Mouse (Mus musculus) left cerebral cortex, postnatal 14 days (tissue): ENCODE measurements around the gene Olfr1495. TPM values are rescaled to one million over a fixed set of nuclear protein-coding genes. Genes with fewer than 3 reads are reported as not detected.
"Not testable (repeated sequence)": the region's sequence is repeated elsewhere in the genome, so short reads cannot be mapped to it uniquely, and the experiment has no call there.

Experiments used
- DNase-seq, 2 experiments: peaks; one replicate each; pipeline ENCODE4 v3.0.0; 2021 to 2022; ENCODE audit warnings: low spot score in 2 of 2, mixed read lengths in 1 of 2
- intact Hi-C: fragments of 180-260 bp; cut with DNase I; formaldehyde crosslinking; loops from one replicate; pipeline ENCODE4 v1.15.1; 2025
- long read RNA-seq, 2 experiments: library from polyadenylated mRNA; stranded (forward); transcript quantifications; one replicate each; pipeline ENCODE4 v2.0.0; 2021
- total RNA-seq, 2 experiments: library from RNA; stranded (reverse); gene quantifications; 2 replicates each; pipeline ENCODE4 v1.2.3; 2021

Gene Olfr1495
- not detected for total RNA-seq
- long read RNA-seq, experiment 1, result 0 reads
- long read RNA-seq, experiment 2, result 0 reads

DNA sequence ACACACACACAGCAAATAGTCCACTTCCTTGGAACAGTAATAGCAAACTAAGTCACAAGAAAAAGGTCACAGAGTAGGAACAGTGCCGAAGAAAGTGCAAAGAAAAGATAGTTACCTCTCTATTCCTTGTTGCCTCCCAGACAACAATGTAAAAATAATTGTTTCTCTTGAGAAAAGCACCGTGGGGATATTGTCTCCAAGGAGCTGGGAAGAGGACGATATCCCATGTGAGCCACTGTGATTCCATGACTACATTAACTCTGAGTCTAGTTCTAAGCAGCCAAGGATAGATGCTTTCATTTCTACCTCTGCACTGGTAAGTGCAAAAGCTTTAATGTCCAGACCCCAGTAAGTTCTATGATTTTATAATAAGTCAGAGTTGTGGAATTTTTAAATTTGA, at the start of gene Olfr1495:
TSS of gene Olfr1495 (plus strand) at position 301 of the 400 bp plus-strand sequence.
- intact Hi-C loops, result no loop called here
- no peak for DNase-seq

DNA sequence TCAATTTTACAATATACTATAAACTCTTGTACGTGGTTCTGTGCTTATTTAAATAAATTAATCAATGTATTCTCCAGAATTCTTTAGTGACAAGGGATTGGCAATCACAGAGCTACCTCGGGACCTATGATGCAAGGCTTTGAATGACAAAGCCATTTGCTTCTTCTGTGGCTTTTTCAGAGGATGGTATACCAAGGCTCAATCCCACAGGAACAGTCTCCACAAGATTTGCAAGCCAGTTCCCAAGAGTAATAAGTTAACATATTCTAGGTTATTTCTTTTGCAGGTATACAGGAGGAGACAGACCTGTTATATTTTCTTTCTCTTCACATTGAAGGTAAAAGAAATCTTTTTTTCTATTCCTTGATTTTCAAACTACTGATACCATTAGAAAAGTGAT, 41.4 kb upstream of the Olfr1495 start, which contains the start of gene Olfr1493-ps1:
TSS of gene Olfr1493-ps1 (plus strand) at position 301 of the 400 bp plus-strand sequence.
- no peak for DNase-seq
- intact Hi-C loops, result no loop called here

DNA sequence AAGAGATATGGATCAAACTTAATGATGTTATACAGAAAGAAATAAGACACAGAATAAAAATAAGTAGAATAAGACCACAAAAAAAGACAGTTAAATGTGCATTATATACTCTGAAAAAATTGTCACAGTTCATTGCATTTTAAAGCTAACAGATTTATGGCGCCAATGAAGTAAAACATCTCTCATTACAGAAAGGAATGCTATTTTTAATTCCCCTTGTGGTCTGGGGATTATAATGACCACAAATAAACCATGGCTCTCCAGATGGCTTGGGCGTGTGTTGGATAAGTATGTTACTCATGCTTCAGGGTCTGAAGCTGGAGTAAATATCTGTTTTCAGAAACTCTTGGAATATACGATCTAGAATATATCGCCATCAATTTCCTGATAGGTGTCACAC, 25.0 kb upstream of the Olfr1495 start, which contains the start of gene Olfr1494:
TSS of gene Olfr1494 (plus strand) at position 301 of the 400 bp plus-strand sequence.
- intact Hi-C loops, result no loop called here
- no peak for DNase-seq

DNA sequence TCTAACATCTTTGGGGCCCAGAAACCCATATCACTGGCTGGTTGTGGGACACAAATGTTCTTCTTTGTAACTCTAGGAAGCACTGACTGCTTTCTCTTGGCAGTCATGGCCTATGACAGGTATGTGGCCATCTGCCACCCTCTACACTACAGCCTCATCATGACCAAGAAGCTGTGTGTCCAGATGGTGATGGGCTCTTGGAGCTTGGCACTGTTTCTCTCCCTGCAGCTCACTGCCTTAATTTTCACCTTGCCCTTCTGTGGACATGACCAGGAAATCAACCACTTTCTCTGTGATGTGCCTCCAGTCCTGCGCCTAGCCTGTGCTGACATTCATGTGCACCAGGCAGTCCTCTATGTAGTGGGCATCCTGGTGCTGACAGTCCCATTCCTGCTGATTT, 15.0 kb upstream of the Olfr1495 start:
- no peak for DNase-seq
- intact Hi-C loops, result no loop called here

DNA sequence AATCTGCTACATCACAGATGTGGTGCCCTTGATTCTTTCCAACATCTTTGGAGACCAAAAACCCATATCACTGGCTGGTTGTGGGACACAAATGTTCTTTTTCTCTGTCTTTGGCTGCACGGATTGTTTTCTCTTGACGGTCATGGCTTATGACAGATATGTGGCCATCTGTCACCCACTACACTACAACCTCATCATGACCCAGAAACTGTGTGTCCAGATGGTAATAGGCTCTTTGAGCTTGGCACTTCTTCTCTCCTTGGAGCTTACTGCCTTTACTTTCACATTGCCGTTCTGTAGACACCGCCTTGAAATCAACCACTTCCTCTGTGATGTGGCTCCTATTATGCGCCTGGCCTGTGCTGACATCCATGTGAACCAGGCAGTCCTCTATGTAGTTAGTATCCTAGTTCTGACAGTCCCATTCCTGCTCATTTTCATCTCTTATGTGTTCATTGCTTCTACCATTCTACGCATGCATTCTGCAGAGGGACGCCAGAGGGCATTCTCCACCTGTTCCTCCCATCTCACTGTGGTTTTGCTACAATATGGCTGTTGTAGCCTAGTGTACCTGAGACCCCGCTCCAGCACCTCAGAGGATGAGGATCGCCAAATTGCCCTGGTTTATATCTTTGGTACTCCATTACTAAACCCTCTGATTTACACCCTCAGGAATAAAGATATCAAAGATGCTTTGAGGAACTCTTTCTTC, 4.3 kb downstream of the Olfr1495 start:
- intact Hi-C loops, result no loop called here
- no peak for DNase-seq

DNA sequence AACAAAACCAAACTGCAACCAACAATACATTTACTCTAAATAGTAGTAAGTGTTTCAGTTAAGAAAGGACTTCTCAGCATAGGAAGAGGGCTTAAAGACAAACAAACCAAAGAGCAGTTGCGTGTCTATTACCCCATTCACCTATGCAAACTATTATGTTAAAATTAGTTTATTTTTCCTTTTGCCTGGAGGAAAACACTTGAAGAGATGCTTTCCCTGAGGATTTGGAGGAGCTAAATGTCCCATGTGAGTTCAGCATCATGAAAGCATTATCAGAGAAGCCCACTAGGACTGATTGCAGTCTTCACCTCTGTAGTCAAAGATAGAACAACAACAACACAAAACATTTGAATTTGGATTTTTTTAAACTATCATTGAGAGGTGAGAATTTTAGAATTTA, 13.2 kb downstream of the Olfr1495 start, which contains the start of gene Olfr1496:
TSS of gene Olfr1496 (plus strand) at position 301 of the 400 bp plus-strand sequence.
- DNase-seq, result no peak
- intact Hi-C loops, result no loop called here

DNA sequence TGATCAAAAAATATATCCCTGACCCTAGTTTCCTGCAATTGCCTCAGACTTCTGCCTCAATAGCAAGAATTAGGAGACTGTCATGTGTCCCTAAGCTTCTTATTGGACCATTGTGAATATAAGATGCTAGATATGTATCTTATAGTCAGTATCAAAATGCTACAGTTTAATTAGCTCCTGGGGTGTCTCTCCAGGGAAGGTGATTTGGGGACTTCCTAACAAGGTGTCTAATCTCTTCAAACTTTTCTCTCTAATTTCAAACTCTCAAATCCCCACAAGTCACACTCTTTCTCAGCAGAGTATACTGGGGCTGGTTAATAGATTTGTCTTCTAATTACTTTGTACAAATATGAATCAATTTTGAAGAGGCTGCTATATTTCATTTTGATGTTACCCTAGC, 33.7 kb downstream of the Olfr1495 start, which contains the start of gene Olfr1497:
TSS of gene Olfr1497 (minus strand) at position 101 of the 400 bp plus-strand sequence.
- intact Hi-C loops, result no loop called here

DNA sequence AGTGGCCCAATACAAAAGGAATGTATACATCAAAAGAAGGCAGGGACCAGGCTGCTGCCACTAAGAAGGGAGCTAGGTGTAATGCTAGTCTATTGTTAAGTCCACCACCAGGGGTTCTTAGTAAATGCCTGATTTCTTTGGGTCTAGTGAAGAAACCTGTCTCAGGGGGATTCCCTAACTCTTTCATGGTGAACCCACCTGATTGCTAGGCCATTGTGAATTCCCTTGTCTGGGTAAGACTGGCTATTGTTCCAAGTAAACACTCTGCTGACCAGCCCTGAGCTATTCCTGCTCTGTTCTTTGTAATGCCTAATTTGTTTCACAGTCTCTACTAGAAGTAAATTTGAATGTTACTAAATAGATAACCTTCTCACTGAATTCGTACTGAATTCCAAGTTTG, 41.1 kb downstream of the Olfr1495 start:
- DNase-seq, intact Hi-C loops: not testable (repeated sequence)

More for the DNA sequence above, 33.7 kb downstream of the Olfr1495 start, which contains the start of gene Olfr1497:
- no peak for DNase-seq

DNA sequence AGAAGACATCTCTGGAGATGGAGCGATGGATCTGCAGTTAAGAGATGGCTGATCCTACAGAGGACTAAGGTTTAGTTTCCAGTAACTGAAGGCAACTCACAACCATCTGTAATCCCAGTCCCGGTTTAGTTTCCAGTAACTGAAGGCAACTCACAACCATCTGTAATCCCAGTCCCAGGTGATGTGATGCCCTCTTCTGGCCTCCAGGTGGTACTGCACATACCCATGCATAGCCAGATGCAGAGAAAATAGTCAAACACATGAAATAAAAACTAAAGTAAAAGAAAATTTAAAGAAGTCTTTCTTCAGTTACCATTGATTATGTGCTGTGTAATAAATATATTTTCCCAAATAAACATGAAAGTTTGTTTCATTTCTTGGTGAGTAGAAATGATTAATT, 48.4 kb downstream of the Olfr1495 start:
- intact Hi-C loops, result loop anchor here (10.0 kb wide), 1 partner anchor 1298 kb away; no protein-coding TSS in a partner anchor

DNA sequence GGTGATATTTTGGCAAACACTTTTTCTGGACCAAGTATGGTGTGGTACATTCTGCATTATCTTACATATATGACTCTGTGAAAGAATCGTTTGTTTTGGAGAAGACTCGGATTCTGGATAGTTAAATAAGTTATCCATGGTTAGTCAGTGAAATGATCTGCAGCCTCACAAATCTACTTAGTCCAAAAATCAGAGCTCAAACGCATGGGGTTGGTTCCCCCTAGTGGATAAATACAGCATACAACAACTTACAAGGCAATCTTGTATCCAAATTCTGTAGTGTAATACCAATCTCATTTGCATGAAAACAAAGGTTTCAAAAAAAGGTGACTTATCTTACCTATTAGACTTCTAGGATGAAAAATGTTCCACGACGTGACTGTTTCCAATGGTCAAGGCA, 54.4 kb downstream of the Olfr1495 start:
- intact Hi-C loops, result loop anchor here (10.0 kb wide), 1 partner anchor 1304 kb away; no protein-coding TSS in a partner anchor
- DNase-seq, result peak; percentile 15

More for the DNA sequence above, 48.4 kb downstream of the Olfr1495 start:
- DNase-seq, result no peak

DNA sequence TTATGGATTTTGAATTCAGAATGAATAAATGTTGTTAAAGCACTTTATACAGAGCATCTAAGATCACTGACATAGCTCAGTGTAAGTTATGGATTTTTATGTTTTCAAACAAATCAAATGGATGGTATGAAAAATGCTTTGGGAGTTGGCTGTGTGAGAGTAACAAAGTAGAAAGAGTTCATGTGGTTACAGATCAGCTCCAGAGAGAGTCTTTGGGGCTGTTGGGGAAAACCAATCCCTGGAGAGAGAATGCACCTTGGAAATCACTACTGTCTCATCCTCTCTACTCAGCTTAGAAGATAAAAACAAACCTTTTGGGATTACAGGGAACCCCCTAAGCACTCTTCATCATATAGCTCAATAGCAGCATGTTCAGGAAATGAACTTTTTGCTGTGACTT, 54.9 kb downstream of the Olfr1495 start, which contains the start of gene Olfr1499:
TSS of gene Olfr1499 (minus strand) at position 101 of the 400 bp plus-strand sequence.
- no peak for DNase-seq
- intact Hi-C loops, result loop anchor here (10.0 kb wide), 1 partner anchor 1305 kb away; no protein-coding TSS in a partner anchor

Other genes starting within 250 kb of the Olfr1495 start
- not detected for gene Olfr1480, start 236.7 kb upstream of the Olfr1495 start, total RNA-seq
- not detected for gene Olfr1484, start 181.1 kb upstream of the Olfr1495 start, total RNA-seq
- not detected for gene Olfr1487, start 147.2 kb upstream of the Olfr1495 start, total RNA-seq
- not detected for gene Olfr1489, start 133.0 kb upstream of the Olfr1495 start, total RNA-seq
- gene Olfr1490, start 113.5 kb upstream of the Olfr1495 start, total RNA-seq, result not detected
- gene Olfr1491, start 67.3 kb upstream of the Olfr1495 start, total RNA-seq, result not detected
- not detected for gene Olfr1493-ps1, start 41.3 kb upstream of the Olfr1495 start, total RNA-seq
- not detected for gene Olfr1494, start 24.9 kb upstream of the Olfr1495 start, total RNA-seq
- gene Olfr1496, start 13.3 kb downstream of the Olfr1495 start, total RNA-seq, result not detected
- gene Olfr1497, start 33.6 kb downstream of the Olfr1495 start, total RNA-seq, result not detected
- gene Olfr1499, start 54.8 kb downstream of the Olfr1495 start, total RNA-seq, result not detected
- gene Olfr1500, start 65.9 kb downstream of the Olfr1495 start, total RNA-seq, result not detected
- not detected for gene Olfr1501, start 86.1 kb downstream of the Olfr1495 start, total RNA-seq
- not detected for gene Olfr1502, start 97.2 kb downstream of the Olfr1495 start, total RNA-seq
- gene Olfr1504, start 133.3 kb downstream of the Olfr1495 start, total RNA-seq, result not detected
- gene Olfr1505, start 148.9 kb downstream of the Olfr1495 start, total RNA-seq, result not detected